Mouse (Mus musculus) thymus, adult 2 months (tissue): Measurements from ENCODE around the gene Dgcr2. TPM values are rescaled to one million over a fixed set of nuclear protein-coding genes. Genes with fewer than 3 reads are reported as not detected.

Experiments used
- DNase-seq: peaks from one replicate; pipeline ENCODE4 v3.0.0; 2021
- H3K27ac ChIP-seq: fragments of 200-500 bp; 2 replicates; pipeline ENCODE4 v1.5.1; 2012; ENCODE audit warnings: low read length, control low read depth; ENCODE audit not compliant: control insufficient read depth, insufficient read depth
- H3K27me3 ChIP-seq: fragments of 200-500 bp; 2 replicates; pipeline ENCODE4 v1.6.1; 2012; ENCODE audit warnings: mild to moderate bottlenecking, low read length, moderate library complexity, mixed read lengths; ENCODE audit not compliant: control insufficient read depth, insufficient read depth
- H3K36me3 ChIP-seq: fragments of 200-500 bp; 2 replicates; pipeline ENCODE4 v1.6.1; 2012; ENCODE audit warnings: mild to moderate bottlenecking, low read length, moderate library complexity; ENCODE audit not compliant: control insufficient read depth, insufficient read depth
- H3K4me1 ChIP-seq: fragments of 200-500 bp; replicated peaks from 2 replicates; pipeline ENCODE4 v1.6.1; 2012; ENCODE audit warnings: low read length; ENCODE audit not compliant: control insufficient read depth, insufficient read depth
- H3K4me3 ChIP-seq: fragments of 200-500 bp; 2 replicates; pipeline ENCODE4 v1.5.1; 2012; ENCODE audit warnings: mild to moderate bottlenecking, low read length, control low read depth, moderate library complexity; ENCODE audit not compliant: control insufficient read depth, insufficient read depth
- CTCF ChIP-seq: fragments of 200-500 bp; IDR thresholded peaks from 2 replicates; pipeline ENCODE4 v1.5.1; 2012; ENCODE audit warnings: mild to moderate bottlenecking, control low read depth, low read length, moderate library complexity, borderline replicate concordance; ENCODE audit not compliant: control insufficient read depth, poor library complexity, insufficient read depth; ENCODE audit errors: extremely low read depth
- POLR2A ChIP-seq: fragments of 200-500 bp; IDR thresholded peaks from 2 replicates; pipeline ENCODE4 v1.6.1; 2012; ENCODE audit warnings: mild to moderate bottlenecking, low read length, control low read depth, moderate library complexity; ENCODE audit not compliant: control insufficient read depth, poor library complexity, insufficient read depth; ENCODE audit errors: extremely low read depth
- WGBS: fragments of 180-500 bp; shearing (Covaris S2); methylation state at CpG from one replicate; pipeline ENCODE4 v1.1.7; 2018; 5-methylcytosine and 5-hydroxymethylcytosine counted together
- polyA plus RNA-seq: library from polyadenylated mRNA; depleted of rRNA; stranded (reverse); fragments of >200 nt; gene quantifications from 2 replicates; pipeline ENCODE4 v1.2.3, GENCODE M21; 2012

Dgcr2 gene
- polyA plus RNA-seq, 1 experiment: 215 TPM

DNA sequence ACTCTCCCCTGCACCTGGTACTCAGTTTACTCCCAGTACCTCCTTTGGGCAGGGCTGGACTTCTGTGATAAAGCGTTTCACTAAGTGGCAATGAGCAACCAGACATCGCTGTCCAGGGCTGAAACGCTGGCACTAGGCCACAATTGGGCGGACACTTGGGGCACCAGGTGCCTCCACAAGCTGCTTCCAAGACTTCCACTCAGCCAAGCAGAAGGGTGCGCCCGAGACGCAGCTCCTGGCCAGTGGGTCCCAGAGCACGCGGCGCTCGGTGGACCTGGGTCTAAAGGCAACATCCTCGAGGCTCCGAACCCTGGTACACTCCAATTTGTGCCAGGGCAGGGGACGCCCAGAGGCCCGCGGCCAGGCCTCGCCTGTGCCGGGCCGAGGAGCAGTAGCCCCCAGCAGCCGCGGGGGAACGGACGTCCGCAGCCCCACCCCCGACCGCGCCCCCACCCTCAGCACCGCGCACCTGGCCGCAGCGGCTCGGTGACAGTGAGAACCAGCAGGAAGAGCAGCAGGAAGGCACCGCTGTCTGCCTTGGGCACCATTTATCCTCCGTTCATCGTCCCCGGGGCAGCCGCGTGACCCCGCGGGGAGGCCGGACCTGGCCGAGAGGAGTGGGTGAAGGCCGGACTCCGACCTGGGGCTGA lies 7.3 kb downstream of the Dgcr2 start:
- Histone ChIP-seq H3K4me3 (peak overlapping the region; percentile 88), H3K4me1 (peaks cover 12% of the 10 kb centered on the region), H3K27me3 (no peaks in the 10 kb centered on the region), H3K27ac (peak overlapping the region; percentile 48), H3K36me3 (no peaks in the 10 kb centered on the region)
- DNase-seq: peak; percentile 43
- no peak for TF ChIP-seq POLR2A
- under 1% methylated on average over 44 of the region's 44 CpGs for WGBS

DNA sequence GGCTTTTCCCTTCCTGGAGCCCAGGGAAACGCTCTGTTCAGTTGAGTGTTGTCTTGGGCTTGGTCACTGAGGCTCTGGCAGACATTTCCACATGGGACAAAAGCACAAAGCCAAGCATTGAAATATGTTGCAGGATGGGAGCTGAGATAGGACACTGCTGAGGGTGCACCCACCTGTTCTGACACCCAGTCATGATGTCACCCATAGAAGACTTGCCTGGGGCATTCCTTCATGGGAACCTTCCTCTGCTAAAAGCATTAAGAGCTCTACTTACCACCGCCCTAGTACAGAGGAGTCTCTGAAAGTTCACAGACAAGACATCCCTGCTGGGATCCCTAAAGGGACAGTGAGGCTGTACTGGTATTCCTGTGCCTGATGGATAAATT lies 8.0 kb downstream of the Dgcr2 start:
- WGBS: 72% methylated on average over 2 of the region's 2 CpGs
- H3K4me1 ChIP-seq: peaks cover 12% of the 10 kb centered on the region
- no peaks in the 10 kb centered on the region for H3K27me3 ChIP-seq
- no peak for TF ChIP-seq CTCF
- TF ChIP-seq POLR2A: no peak
- H3K27ac ChIP-seq: no peak overlapping the region
- H3K4me3 ChIP-seq: no peak overlapping the region
- H3K36me3 ChIP-seq: no peaks in the 10 kb centered on the region
- no peak for DNase-seq

DNA sequence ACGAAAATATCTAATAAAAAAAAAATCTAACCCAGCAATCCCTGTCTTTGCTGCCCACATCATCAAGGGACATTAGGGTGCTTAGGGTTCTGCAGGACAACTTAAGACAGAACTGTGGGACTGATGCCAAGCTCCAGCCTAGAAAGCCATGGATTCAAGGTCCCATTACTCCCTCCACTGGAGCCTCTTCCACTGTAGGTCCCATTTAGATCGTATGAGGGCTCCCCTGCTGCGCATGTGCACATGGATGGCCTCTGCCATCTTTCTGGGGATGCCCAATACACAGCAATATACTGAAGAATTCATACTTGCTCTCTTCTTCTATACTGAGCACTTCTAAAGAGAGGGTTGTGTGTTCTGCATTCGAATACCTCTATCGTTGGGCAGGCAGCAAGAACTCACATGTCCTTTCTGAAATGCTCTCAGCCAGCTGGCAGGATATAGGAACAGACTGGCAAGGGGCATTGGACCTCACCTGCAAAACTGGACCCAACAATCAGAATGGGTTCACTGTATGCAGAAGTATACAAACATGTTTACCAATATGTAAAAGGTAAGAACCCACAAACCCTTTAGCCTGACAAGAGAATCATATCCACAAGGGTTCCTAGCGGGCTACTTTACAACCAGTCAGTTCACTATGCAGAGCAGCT lies 8.5 kb downstream of the Dgcr2 start:
- Histone ChIP-seq H3K4me1 (peaks cover 12% of the 10 kb centered on the region), H3K4me3 (no peak overlapping the region)
- no peak for DNase-seq

DNA sequence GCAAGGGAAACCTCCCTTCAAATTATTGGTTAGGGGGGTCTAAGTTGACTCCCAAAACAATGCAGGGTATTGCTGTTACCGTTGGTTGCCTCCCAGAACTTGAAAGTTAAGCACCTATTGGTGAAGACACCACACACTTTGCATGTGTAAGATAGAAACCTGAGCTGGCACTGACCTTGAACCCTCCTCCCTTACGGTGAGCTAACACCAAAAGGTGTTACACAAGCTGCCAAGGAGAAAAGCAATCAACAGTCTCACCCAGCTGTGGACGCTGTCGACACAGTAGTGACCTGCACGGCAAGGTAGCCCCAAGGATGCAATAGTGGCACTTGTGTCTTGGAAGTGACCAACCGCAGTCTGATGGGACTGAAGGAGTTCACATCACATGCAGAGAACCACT lies 14.2 kb downstream of the Dgcr2 start:
- 92% methylated on average over 6 of the region's 6 CpGs for WGBS
- no peaks in the 10 kb centered on the region for H3K27me3 ChIP-seq
- DNase-seq: no peak
- H3K4me1 ChIP-seq: peaks cover 9% of the 10 kb centered on the region; the same call in 1 of the 2 replicates
- H3K36me3 ChIP-seq: no peaks in the 10 kb centered on the region
- no peak overlapping the region for H3K27ac ChIP-seq
- H3K4me3 ChIP-seq: no peak overlapping the region
- TF ChIP-seq POLR2A (no peak), CTCF (no peak)

More for the DNA sequence above, 8.5 kb downstream of the Dgcr2 start:
- Histone ChIP-seq H3K27me3 (no peaks in the 10 kb centered on the region), H3K27ac (no peak overlapping the region), H3K36me3 (no peaks in the 10 kb centered on the region)
- TF ChIP-seq CTCF: no peak
- TF ChIP-seq POLR2A: no peak
- WGBS: 89% methylated on average over 6 of the region's 6 CpGs

DNA sequence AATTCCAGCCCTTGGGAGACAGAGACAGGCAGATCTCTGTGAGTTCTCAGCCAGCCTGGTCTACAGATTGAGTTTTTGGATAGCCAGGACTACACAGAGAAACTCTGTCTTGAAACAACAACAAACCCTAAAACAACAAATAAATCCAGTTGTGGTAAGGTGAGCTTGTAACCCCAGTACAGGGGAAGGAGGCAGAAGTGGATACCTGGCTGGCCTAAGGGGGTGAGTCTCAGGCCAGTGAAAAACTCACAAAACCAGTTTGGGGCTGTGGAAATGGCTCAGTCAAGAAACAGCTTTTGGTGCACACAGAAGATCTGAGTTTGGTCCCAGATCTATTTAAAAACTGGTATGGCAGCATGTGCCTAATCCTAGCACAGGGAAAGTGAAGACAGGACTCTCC lies 16.2 kb downstream of the Dgcr2 start:
- no peak for DNase-seq
- H3K4me3 ChIP-seq: no peak overlapping the region
- H3K27ac ChIP-seq: no peak overlapping the region
- no peaks in the 10 kb centered on the region for H3K27me3 ChIP-seq
- TF ChIP-seq CTCF (no peak), POLR2A (no peak)
- no peaks in the 10 kb centered on the region for H3K36me3 ChIP-seq
- peaks cover 9% of the 10 kb centered on the region; the same call in 1 of the 2 replicates for H3K4me1 ChIP-seq

DNA sequence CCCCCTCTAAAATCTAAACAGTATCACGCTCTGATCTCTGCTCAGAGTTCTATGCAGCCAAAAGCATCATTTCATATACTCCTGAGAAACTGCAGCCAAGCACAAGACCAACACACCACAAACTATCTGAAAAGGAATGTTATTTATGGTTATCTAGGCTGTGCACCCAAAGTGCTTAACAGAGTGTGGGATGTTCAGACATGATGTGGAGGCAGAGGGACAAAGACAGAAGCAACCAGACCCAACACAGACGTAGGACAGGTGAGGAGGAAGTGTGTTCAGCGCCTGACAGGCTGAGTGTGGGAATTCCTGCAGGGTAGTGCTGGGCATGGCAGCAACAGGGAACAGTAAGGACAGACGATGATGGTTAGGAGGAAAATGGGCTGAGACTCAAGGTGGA lies 18.8 kb downstream of the Dgcr2 start:
- no peak overlapping the region for H3K27ac ChIP-seq
- TF ChIP-seq POLR2A: no peak
- no peak for TF ChIP-seq CTCF
- no peaks in the 10 kb centered on the region for H3K36me3 ChIP-seq
- no peaks in the 10 kb centered on the region for H3K27me3 ChIP-seq
- H3K4me1 ChIP-seq: peaks cover 9% of the 10 kb centered on the region; the same call in 1 of the 2 replicates
- H3K4me3 ChIP-seq: no peak overlapping the region
- DNase-seq: no peak
- 98% methylated on average over 4 of the region's 4 CpGs for WGBS
